8 mouse cellular contexts compared by ENCODE assay signal in genomic region chr4:82589345-82589890, GRCm38 (mm10).
DNase-seq lines count a peak whose midpoint lies in the region; ATAC-seq lines count a peak whose summit lies in the region.

No protein-coding gene starts in this region.

- 19% methylated on average over 4 of the region's 4 CpGs for WGBS in heart, embryonic 13.5 days
- WGBS in lung, embryonic 16.5 days: 7% methylated on average over 4 of the region's 4 CpGs

- peak; percentile 21 to 37 for DNase-seq in urinary bladder, adult 18-20 months (ENCODE audit: low spot score in 2 of 2)
- DNase-seq in urinary bladder, postnatal 10 days (ENCODE audit: low spot score): no peak
- peak; percentile 68 for DNase-seq in embryo, embryonic 11 days
- DNase-seq in kidney, postnatal 14 days: peak; percentile 52
- peak; percentile 26 to 28 for DNase-seq in right cerebral cortex, postnatal 36 days (ENCODE audit: low spot score in 2 of 2)
- DNase-seq in ovary, adult 18-20 months (ENCODE audit: low spot score): no peak

- H3K9me3 ChIP-seq in heart, embryonic 13.5 days: no peaks in the 10 kb centered on the region
- H3K9me3 ChIP-seq in lung, embryonic 16.5 days (ENCODE audit: control insufficient read depth, low read length): no peaks in the 10 kb centered on the region

- H3K4me3 ChIP-seq in heart, embryonic 13.5 days: no peak overlapping the region
- H3K4me3 ChIP-seq in lung, embryonic 16.5 days (ENCODE audit: low read length): no peak overlapping the region

- peak overlapping the region; percentile 44; the same call in 1 of the 2 replicates for H3K9ac ChIP-seq in heart, embryonic 13.5 days
- H3K9ac ChIP-seq in lung, embryonic 16.5 days (ENCODE audit: low read length): no peak overlapping the region

- no peak for ATAC-seq in heart, embryonic 13.5 days (ENCODE audit: extremely low read depth, insufficient number of reproducible peaks, low FRiP score, low TSS enrichment)
- ATAC-seq in lung, embryonic 16.5 days (ENCODE audit: low read depth): peak; percentile 85

- no peaks in the 10 kb centered on the region for H3K27me3 ChIP-seq in heart, embryonic 13.5 days (replicated peaks)
- no peaks in the 10 kb centered on the region for H3K27me3 ChIP-seq in lung, embryonic 16.5 days (ENCODE audit: control insufficient read depth, insufficient read depth, low read depth, low read length)

- H3K4me2 ChIP-seq in heart, embryonic 13.5 days: no peak overlapping the region
- H3K4me2 ChIP-seq in lung, embryonic 16.5 days (ENCODE audit: low read depth, low read length): no peak overlapping the region

- H3K36me3 ChIP-seq in heart, embryonic 13.5 days: no peaks in the 10 kb centered on the region
- H3K36me3 ChIP-seq in lung, embryonic 16.5 days (ENCODE audit: control insufficient read depth, insufficient read depth, low read length): no peaks in the 10 kb centered on the region

- no peak overlapping the region for H3K27ac ChIP-seq in heart, embryonic 13.5 days (replicated peaks)
- H3K27ac ChIP-seq in lung, embryonic 16.5 days (ENCODE audit: low read length): peak overlapping the region; percentile 31; the same call in 1 of the 2 replicates

- H3K4me1 ChIP-seq in heart, embryonic 13.5 days: peaks cover 42% of the 10 kb centered on the region
- H3K4me1 ChIP-seq in lung, embryonic 16.5 days (replicated peaks; ENCODE audit: control insufficient read depth, insufficient read depth, low read length): peaks cover 2% of the 10 kb centered on the region

Comparison
In these comparisons a context has a peak if more than half of its experiments do, and no peak if none do; other contexts are left out.
1. DNase-seq: peak in urinary bladder, adult 18-20 months (2 of 2), embryo, embryonic 11 days (single experiment), kidney, postnatal 14 days (single experiment) and right cerebral cortex, postnatal 36 days (2 of 2); none in urinary bladder, postnatal 10 days (single experiment) and ovary, adult 18-20 months (single experiment).